Mouse (Mus musculus) forebrain, embryonic 11.5 days (tissue): ENCODE results near the gene Ccnd2. TPM values are rescaled to one million over a fixed set of nuclear protein-coding genes. Genes with fewer than 3 reads are reported as not detected.

Source experiments
- ATAC-seq: fragments of 200-750 bp; cut with Nextera tagmentation; replicated peaks from 2 replicates; pipeline ENCODE4 v1.8.0; 2017; ENCODE audit warnings: moderate TSS enrichment; ENCODE audit not compliant: low FRiP score
- DNase-seq: peaks from one replicate; pipeline ENCODE4 v3.0.0-alpha.2; 2017; ENCODE audit warnings: low spot score
- H3K27ac ChIP-seq: fragments of 300-500 bp; sonication (generic); 2 replicates; pipeline ENCODE4 v1.5.1; 2014; ENCODE audit warnings: low read depth, low read length
- H3K27me3 ChIP-seq: fragments of 300-500 bp; sonication (generic); 2 replicates; pipeline ENCODE4 v1.6.1; 2014; ENCODE audit warnings: mild to moderate bottlenecking, low read length, mixed read lengths; ENCODE audit not compliant: control insufficient read depth, insufficient read depth
- H3K36me3 ChIP-seq: fragments of 300-500 bp; sonication (generic); 2 replicates; pipeline ENCODE4 v1.6.1; 2014; ENCODE audit warnings: mild to moderate bottlenecking, low read length, moderate library complexity, mixed read lengths; ENCODE audit not compliant: control insufficient read depth, insufficient read depth
- H3K4me1 ChIP-seq: fragments of 300-500 bp; sonication (generic); replicated peaks from 2 replicates; pipeline ENCODE4 v1.6.1; 2014; ENCODE audit warnings: low read length, mixed read lengths; ENCODE audit not compliant: control insufficient read depth, insufficient read depth
- H3K4me2 ChIP-seq: fragments of 300-500 bp; sonication (generic); 2 replicates; pipeline ENCODE4 v1.6.1; 2014; ENCODE audit warnings: low read depth, mild to moderate bottlenecking, low read length, moderate library complexity, mixed read lengths; ENCODE audit not compliant: severe bottlenecking
- H3K4me3 ChIP-seq: fragments of 300-500 bp; sonication (generic); 2 replicates; pipeline ENCODE4 v1.5.1; 2014; ENCODE audit warnings: low read depth, low read length
- H3K9ac ChIP-seq: fragments of 300-500 bp; sonication (generic); 2 replicates; pipeline ENCODE4 v1.6.1; 2014; ENCODE audit warnings: low read length
- H3K9me3 ChIP-seq: fragments of 300-500 bp; sonication (generic); 2 replicates; pipeline ENCODE4 v1.6.1; 2016; ENCODE audit warnings: low read length, mixed read lengths; ENCODE audit not compliant: control insufficient read depth
- WGBS: fragments of 180-500 bp; shearing (Covaris S2); extraction: QIAGEN DNeasy Blood & Tissue Kit; methylation state at CpG from one replicate; pipeline ENCODE4 v1.1.7; 2014; 5-methylcytosine and 5-hydroxymethylcytosine counted together
- polyA plus RNA-seq: library from polyadenylated mRNA; unstranded; fragments of >200 nt; fragmentation: Nextera tagmentation; extraction: Ambion mirVana; gene quantifications from 2 replicates; pipeline ENCODE4 v1.2.1, GENCODE M21; 2014

Gene Ccnd2
- 1,258 and 1,292 TPM in 2 replicates for polyA plus RNA-seq

DNA sequence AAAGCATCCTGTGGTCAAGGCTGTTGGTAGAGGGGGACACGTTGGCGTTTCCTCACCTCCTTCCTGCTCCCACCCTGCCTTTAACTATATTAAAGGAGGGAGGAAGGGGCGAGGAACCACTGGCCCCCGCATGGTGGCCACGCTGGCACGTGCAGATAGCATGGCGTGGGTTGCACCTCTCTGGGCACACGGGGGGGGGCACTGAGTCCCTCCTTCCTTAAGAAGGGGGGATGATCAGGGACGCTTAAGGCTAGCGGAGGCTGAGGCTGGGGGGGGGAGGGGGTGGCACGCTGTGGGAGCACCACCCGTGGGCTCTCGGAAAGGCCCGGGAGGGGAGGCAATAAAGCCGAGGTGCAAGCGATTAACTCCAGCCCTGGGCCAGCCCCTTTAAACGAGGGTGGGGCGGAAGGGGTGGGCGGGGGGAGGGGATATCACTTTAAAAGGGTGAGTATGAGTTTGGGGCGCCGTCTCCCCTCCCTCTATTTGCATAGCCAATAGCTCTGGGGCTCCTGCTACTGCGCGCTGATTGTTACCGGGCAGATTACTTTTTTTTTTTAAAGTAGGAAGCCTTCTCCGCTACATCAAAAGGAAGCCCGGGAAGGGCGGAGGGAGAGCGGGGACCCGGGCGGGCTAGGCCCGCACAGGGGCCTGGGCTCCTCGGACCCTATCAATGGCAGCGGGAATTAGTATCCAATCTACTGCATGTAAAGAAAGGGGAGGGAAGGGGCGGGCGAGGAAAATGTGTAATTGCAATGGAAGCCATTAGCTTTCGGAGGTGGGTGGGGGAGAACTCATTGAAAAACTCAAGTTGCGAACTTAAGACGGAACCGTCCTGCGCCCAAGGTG, at the start of gene Ccnd2:
TSS of gene Ccnd2 (minus strand) at position 88 of the 846 bp plus-strand sequence.
- H3K4me1 ChIP-seq, result peaks cover 32% of the 10 kb centered on the region
- H3K27me3 ChIP-seq, result peaks cover 19% of the 10 kb centered on the region

DNA sequence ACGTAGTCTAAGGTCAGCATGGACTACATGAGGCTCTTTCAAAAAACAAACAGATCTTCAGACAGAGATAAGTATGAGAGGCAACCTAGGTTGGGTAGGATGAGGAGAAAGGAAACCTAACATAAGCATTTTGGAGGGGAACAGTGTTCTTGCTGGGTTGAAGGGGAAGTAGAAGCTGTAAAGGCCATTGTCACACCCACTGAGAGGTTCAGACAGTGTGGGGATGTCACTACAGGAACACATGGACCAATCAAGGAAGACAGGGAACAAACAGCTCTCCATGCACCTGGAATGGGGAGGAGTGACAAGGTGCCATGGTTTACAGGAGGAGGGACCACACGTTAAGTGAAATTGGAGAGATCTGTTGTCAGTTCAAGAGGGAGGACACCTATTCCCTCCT, 45.0 kb upstream of the Ccnd2 start:
- Histone ChIP-seq H3K36me3 (no peaks in the 10 kb centered on the region), H3K9me3 (no peaks in the 10 kb centered on the region), H3K9ac (no peak overlapping the region), H3K4me1 (no peaks in the 10 kb centered on the region), H3K27me3 (no peaks in the 10 kb centered on the region), H3K4me2 (no peak overlapping the region), H3K4me3 (no peak overlapping the region), H3K27ac (no peak overlapping the region)
- whole genome bisulfite sequencing, result 92% methylated on average over 2 of the region's 2 CpGs
- no peak for ATAC-seq
- no peak for DNase-seq

More for the DNA sequence above, at the start of gene Ccnd2:
- H3K27ac ChIP-seq, result peak within 1 kb of the TSS; percentile 91
- peak within 1 kb of the TSS; percentile 82 for H3K4me2 ChIP-seq
- peak; percentile 92 for DNase-seq
- peak within 1 kb of the TSS; percentile 68 for H3K9ac ChIP-seq
- ATAC-seq, result peak; percentile 61
- under 1% methylated on average over 39 of the region's 40 CpGs for WGBS
- peak within 1 kb of the TSS; percentile 86 for H3K4me3 ChIP-seq
- H3K36me3 ChIP-seq, result no peaks in the 10 kb centered on the region
- no peaks in the 10 kb centered on the region for H3K9me3 ChIP-seq

DNA sequence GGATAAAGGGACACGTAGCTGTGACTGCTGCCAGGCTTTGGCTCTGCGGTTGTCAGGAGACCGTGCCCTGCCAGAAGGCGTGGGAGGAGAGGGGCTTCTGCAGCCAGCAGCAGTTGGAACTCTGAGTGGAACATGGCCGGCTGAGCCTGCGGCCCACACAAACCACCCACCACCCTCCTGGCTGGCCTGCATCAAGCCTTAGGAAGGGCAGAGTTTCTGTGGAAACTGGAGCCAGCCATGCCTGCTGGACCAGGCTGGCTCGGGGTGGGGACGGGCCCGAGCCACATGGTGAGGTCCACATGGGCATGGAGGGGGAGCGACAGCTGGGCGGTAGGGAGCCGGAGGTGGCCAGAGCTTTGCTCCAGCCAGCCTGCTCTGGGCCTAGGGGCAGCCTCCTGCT, 29.3 kb upstream of the Ccnd2 start:
- Histone ChIP-seq H3K9ac (no peak overlapping the region), H3K4me3 (no peak overlapping the region), H3K36me3 (no peaks in the 10 kb centered on the region), H3K27ac (no peak overlapping the region), H3K4me2 (no peak overlapping the region), H3K27me3 (no peaks in the 10 kb centered on the region), H3K4me1 (no peaks in the 10 kb centered on the region; the same call in 1 of the 2 replicates), H3K9me3 (no peaks in the 10 kb centered on the region)
- 75% methylated on average over 12 of the region's 12 CpGs for WGBS
- DNase-seq (no peak), ATAC-seq (no peak)

- no peaks in the 10 kb centered on the region for H3K36me3 ChIP-seq
- ATAC-seq, result no peak
- no peak overlapping the region for H3K27ac ChIP-seq
- no peaks in the 10 kb centered on the region for H3K4me1 ChIP-seq
- H3K9ac ChIP-seq, result no peak overlapping the region
- no peak overlapping the region for H3K4me3 ChIP-seq
- no peak for DNase-seq
- 80% methylated on average over 12 of the region's 12 CpGs for WGBS
- no peak overlapping the region for H3K4me2 ChIP-seq
- no peaks in the 10 kb centered on the region for H3K9me3 ChIP-seq
- no peaks in the 10 kb centered on the region for H3K27me3 ChIP-seq
These were observed 27.2 kb upstream of the Ccnd2 start for GRCm38 (mm10) chr6:127179056-127179759.

DNA sequence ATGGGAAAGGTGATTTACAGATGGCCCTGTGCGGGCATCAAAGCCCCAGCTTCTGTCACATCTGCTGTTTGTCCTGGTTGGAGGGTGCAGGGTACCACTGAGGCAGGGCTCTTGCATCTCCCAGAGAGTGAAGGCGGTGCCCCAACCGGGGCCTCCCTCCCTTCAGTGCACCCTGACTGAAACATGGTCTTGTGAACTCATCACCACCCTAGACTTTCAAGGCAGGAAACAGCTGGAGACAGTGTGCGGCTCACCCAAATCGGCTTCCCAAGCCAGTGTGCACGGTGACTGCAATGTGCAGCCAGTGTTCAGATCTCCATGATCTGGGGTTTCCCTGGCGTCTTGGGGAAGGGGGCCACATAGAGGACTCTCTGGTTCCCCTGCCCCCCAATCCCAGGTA, 26.0 kb upstream of the Ccnd2 start:
- no peaks in the 10 kb centered on the region for H3K36me3 ChIP-seq
- no peak for ATAC-seq
- H3K4me2 ChIP-seq, result no peak overlapping the region
- no peak for DNase-seq
- H3K27me3 ChIP-seq, result no peaks in the 10 kb centered on the region
- no peak overlapping the region for H3K27ac ChIP-seq
- no peak overlapping the region for H3K4me3 ChIP-seq
- no peaks in the 10 kb centered on the region for H3K4me1 ChIP-seq
- 91% methylated on average over 7 of the region's 7 CpGs for WGBS
- no peak overlapping the region; the same call in 1 of the 2 replicates for H3K9ac ChIP-seq
- no peaks in the 10 kb centered on the region for H3K9me3 ChIP-seq

- Histone ChIP-seq H3K36me3 (no peaks in the 10 kb centered on the region), H3K9ac (peak overlapping the region; percentile 5; the same call in 1 of the 2 replicates), H3K9me3 (no peaks in the 10 kb centered on the region), H3K27me3 (no peaks in the 10 kb centered on the region), H3K4me3 (no peak overlapping the region), H3K27ac (no peak overlapping the region), H3K4me2 (no peak overlapping the region), H3K4me1 (no peaks in the 10 kb centered on the region)
- WGBS, result 49% methylated on average over 4 of the region's 4 CpGs
- DNase-seq (no peak), ATAC-seq (no peak)
These were observed 25.4 kb upstream of the Ccnd2 start for GRCm38 (mm10) chr6:127177441-127177840.

DNA sequence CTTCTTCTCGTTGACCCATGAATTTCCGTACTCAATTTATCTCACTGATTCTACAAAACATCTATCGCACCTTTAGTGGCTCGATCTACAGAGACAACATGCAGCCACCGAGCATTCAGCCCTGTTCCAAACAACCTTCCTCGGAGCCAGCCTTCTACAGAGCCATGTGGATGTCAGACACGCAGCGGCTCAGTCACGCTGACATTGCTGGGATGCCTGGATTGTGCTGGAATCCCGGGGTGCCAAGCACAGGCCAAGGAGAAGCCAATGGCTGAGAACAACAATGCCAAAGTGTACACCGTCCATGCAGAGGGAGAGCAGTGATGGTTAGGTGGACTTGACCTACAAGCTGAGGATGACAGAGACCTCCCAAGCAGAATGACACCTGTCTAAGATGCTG, 20.5 kb upstream of the Ccnd2 start:
- ATAC-seq (no peak), DNase-seq (no peak)

GRCm38 (mm10) chr6:127170734-127171133, 18.7 kb upstream of the Ccnd2 start:
- no peaks in the 10 kb centered on the region for H3K9me3 ChIP-seq
- H3K36me3 ChIP-seq, result no peaks in the 10 kb centered on the region
- no peak overlapping the region for H3K4me3 ChIP-seq
- no peak overlapping the region for H3K9ac ChIP-seq
- ATAC-seq, result no peak
- WGBS, result 89% methylated on average over 8 of the region's 8 CpGs
- no peaks in the 10 kb centered on the region for H3K4me1 ChIP-seq
- H3K27ac ChIP-seq, result no peak overlapping the region
- H3K4me2 ChIP-seq, result no peak overlapping the region
- H3K27me3 ChIP-seq, result no peaks in the 10 kb centered on the region
- DNase-seq, result no peak

More for the DNA sequence above, 20.5 kb upstream of the Ccnd2 start:
- H3K27me3 ChIP-seq, result no peaks in the 10 kb centered on the region
- no peaks in the 10 kb centered on the region for H3K36me3 ChIP-seq
- H3K4me3 ChIP-seq, result no peak overlapping the region
- no peak overlapping the region for H3K9ac ChIP-seq
- no peaks in the 10 kb centered on the region for H3K9me3 ChIP-seq
- WGBS, result 91% methylated on average over 11 of the region's 11 CpGs
- no peak overlapping the region for H3K27ac ChIP-seq
- no peak overlapping the region for H3K4me2 ChIP-seq
- H3K4me1 ChIP-seq, result no peaks in the 10 kb centered on the region
